Mouse (Mus musculus): ENCODE measurements around the gene Tmem212. TPM values are rescaled to one million over a fixed set of nuclear protein-coding genes. Genes with fewer than 3 reads are reported as not detected.

Tmem212 gene
- total RNA-seq, 2 experiments from 2014 or later = 0.72 TPM; not detected in 1

DNA sequence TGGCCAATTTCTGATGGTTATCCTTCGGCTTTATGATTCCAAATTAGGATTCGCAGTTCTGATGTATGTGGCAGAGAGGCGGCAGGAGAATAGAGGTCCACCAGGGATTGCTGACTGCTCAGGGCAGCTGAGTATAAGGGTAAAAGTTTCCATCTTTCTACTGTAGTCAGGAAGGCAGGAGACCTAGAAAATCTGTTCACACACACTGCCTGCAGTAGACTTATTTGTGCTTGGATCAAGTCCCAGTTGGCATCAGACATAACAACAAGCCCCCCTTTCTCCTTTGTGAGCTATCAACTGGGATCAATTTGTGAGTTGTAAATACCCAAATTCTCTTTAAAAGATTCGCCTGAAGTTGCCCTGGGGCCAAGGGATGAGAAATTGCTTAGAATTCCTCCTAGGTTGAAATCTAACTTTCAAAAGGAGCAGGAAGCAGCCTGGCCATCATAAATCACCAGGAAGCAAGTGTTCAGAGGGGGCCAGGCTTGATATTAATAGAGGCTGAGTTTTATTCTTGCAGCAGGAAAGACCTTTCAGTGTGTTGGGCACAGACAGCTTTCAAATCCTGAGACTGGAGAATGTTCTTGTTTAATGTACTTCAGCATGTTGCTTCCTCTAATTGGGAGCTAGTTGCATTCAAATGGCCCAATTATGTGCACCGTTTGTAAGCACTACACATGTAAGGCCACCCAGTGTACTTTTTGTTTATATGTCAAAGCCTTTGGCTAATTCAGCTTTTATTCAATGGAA, 41.6 kb downstream of the Tmem212 start:
- no peak for DNase-seq (ENCODE audit: low spot score in 2 of 2)

DNA sequence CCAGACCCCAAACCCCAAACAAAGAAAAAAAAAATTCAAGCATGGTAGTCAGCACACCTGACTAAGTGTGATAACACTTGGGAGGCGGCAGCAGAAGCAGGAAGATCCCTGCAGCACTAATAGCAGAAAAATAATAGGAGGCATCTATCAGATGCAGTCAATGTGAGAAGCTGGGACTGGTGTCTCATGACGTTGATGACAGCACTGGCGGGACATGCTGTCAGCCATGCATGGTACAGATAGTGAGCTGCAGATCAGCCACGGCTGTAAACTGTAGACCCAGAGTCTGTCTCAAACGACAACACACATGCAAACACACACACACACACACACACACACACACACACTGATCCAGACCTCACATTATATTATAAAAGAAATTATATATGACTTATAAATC, 52.9 kb downstream of the Tmem212 start:
- DNase-seq (ENCODE audit: low spot score in 2 of 2) = no peak

DNA sequence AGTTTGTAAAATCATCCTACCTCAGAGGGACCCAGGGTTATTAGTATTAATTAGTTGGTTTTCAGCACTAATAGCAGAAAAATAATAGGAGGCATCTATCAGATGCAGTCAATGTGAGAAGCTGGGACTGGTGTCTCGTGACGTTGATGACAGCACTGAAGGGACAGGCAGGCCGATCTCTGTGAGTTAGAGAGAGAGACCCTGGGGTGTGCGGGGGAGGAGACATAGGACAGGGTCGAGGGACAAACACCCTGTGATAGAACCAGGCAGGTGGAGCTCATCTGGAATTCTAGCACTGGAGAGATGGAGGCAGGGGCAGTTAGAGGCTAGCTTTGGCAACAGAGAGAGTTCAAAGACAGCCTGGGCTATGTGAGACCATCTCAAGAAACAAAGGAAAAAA, 53.3 kb downstream of the Tmem212 start:
- DNase-seq (ENCODE audit: low spot score in 2 of 2) = no peak

DNA sequence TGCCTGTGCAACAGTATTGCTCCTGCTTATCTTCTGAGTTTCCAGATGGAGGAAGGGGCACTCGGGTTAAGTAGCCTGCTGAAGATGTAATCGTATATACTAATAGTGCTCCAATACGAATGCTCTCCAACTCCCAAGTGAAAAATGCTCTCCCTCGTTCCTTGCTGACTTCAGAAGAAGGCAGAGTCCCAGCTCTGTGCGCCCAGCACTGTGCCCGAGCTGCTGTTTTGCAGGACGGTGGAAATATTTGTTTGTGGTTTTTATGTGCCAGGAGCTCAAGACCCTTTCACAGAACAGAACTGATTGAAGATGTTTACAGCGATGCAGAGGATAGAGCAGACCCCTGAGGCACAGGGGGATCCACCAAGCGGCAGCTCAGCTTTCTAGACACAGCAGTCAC, 55.9 kb downstream of the Tmem212 start:
- no peak for DNase-seq (ENCODE audit: low spot score in 2 of 2)

DNA sequence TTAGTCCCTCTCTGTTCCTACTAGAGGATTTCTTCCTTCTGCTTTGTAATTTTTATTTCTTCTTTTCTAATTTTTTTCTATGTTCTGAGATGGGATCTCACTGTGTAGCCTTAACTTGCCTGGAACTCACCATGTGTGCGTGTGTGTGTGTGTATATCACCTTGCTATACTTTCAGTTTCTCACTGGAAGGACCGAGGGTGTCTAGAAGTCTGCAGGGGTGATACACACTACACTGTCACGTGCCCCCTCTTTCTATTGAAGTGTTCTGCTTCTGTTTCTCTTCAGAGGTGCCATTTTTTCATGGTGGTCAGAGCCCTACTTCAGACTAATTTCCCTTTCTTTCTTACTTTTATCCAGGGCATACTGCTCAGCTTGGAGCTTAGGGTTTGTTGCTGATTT, 56.4 kb downstream of the Tmem212 start:
- no peak for DNase-seq (ENCODE audit: low spot score in 2 of 2)

DNA sequence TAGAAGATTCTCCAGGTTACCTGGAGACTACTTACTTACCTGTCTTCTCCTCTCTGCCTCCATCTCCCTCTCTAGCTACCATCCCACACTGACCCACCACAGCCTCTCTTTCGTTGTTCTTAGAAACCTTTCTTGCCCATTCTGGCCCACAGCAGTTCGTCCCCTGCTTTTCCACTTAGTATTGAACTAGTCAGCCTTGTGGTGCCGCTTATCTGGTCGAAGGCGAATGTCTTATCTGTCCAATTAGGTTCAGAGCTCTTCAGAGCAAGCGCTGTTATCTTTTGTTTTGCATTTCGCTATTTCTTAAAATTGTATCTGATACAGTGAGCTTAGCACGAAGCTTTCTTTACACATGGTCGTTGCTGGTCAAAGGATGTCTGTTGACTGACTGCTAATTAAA, 56.9 kb downstream of the Tmem212 start:
- no peak for DNase-seq (ENCODE audit: low spot score in 2 of 2)

DNA sequence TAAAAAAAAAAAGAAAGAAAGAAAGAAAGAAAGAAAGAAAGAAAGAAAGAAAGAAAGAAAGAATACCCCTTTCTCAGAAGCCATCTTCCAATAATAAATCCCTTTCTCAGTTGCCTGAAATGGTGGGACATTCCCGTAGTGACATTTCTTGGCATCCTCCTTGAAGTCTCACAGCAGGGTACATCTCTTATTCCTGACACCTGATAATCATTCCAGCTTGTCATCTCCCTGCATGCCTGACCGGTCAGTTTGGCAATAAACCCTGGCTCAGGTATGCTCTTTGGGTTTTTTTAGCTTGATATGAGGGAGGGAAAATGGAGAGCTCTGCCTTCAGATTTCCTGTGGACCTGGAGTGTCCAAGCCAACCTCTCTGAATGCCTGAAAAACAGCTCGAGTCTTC, 59.9 kb downstream of the Tmem212 start:
- DNase-seq (ENCODE audit: low spot score in 2 of 2) = no peak

DNA sequence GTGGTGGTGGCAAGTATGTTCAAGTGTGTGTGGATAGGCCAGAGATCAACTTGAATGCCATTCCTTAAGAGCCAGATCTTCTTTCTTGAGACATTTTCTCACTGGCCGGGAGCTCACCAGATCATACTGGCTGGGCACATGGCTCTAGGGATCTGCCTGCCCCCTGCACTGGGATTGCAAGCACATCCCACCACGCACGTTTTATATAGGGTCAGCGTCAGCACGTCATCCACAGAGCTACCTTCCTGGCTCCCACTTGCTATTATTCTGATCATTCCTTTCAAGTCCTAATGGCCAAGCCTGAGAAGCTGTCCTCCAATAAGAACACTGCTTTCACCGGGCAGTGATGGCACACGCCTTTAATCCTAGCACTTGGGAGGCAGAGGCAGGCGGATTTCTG, 60.4 kb downstream of the Tmem212 start:
- no peak for DNase-seq (ENCODE audit: low spot score in 2 of 2)

DNA sequence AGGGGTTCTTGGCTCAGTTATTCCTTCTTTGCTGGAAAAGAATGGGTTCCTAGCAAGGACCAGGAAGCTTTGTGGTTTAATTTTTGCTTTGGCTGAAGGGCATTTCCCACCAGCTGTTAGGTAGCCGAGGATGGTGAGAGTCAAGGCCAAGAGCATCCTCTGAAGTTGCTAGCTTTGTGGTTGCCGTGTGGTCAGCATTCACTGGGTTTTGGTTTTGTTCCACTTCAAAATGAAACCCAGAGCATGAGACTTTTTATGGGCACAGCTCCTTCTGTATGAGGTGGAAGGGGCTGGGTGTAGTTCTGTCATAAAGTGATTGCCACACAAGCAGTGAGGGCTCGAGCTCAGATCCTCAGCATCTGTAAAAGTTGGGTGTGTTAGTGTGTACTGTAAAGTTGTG, 67.4 kb downstream of the Tmem212 start:
- no peak for DNase-seq (ENCODE audit: low spot score in 2 of 2)

DNA sequence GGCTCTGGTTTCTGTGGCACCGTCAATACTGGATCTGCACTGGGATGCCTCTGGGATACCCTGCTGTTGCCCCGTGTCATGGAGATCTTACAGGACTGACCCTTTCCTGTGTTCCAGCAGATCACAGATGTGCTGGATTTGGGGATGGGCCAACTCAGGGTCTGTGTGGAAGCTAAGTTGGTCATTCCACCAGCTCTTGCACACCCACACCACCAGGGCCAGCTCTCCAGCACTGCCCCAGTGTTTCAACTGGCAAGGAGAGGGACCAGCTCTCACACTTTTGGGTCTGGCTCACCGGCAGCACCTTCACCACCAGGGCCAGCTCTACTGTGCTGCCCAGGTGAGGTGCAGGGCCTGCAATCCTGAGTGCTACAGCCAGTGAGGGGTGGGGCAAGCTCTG, 68.9 kb downstream of the Tmem212 start:
- DNase-seq (ENCODE audit: low spot score in 2 of 2) = no peak

DNA sequence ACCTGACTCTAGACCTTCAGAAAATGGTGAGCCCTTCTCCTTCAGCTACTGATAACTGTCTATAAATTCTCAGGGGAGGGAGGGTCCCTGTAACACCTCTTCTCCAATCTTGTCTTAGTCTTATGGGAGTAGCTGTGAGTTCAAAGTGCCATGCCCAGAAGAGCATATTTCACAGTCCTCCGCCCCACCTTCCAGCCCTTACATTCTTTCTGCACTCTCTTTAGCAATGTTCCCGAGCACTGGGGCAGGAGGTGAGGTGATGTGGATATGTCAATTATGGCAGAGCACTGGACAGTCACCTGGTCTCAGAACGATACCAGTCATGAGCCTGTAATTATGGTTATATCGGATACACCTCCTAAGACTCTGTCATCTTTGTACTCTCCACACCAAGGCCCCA, 70.2 kb downstream of the Tmem212 start:
- DNase-seq (ENCODE audit: low spot score in 2 of 2) = no peak

Other genes with a start within 250 kb of the Tmem212 start
- 10 to 100 TPM; 24.0 TPM for gene Fndc3b, start 185.1 kb downstream of the Tmem212 start, total RNA-seq (2021)
- gene Pld1, start 42.3 kb upstream of the Tmem212 start, total RNA-seq (2021) = 1 to 10 TPM; 5.5 to 7.6 TPM

All from left cerebral cortex, adult 18-20 months (tissue).